Mouse (Mus musculus) MEL (cell line): Measurements from ENCODE around the gene Atf5. TPM values are rescaled to one million over a fixed set of nuclear protein-coding genes. Genes with fewer than 3 reads are reported as not detected.

Experiments
- DNase-seq: peaks from one replicate; pipeline ENCODE4 v3.0.0; 2011; ENCODE audit warnings: low read depth, low spot score
- H3K27ac ChIP-seq: 2 replicates; pipeline ENCODE4 v1.5.1; 2012; ENCODE audit warnings: low read depth, mild to moderate bottlenecking, control low read depth, low read length, moderate library complexity; ENCODE audit not compliant: control insufficient read depth
- H3K27me3 ChIP-seq, 2 experiments: fragments of 150-350 bp in 1 of 2; sonication (generic) in 1 of 2; 2 replicates each; pipeline ENCODE4 v1.6.1; 2012; ENCODE audit warnings: low read length in 2 of 2, mild to moderate bottlenecking in 2 of 2, improper control_type of control experiment in 1 of 2, moderate library complexity in 1 of 2; ENCODE audit not compliant: insufficient read depth in 2 of 2, control insufficient read depth in 1 of 2
- H3K36me3 ChIP-seq, 2 experiments: 2 replicates each; pipeline ENCODE4 v1.6.1; 2012 to 2014; ENCODE audit warnings: low read length in 2 of 2, improper control_type of control experiment in 1 of 2, inconsistent platforms in 1 of 2, mild to moderate bottlenecking in 1 of 2; ENCODE audit not compliant: insufficient read depth in 2 of 2, control insufficient read depth in 1 of 2
- H3K4me1 ChIP-seq, 2 experiments: fragments of 150-350 bp in 1 of 2; sonication (generic) in 1 of 2; 2 replicates each; pipeline ENCODE4 v1.6.1; 2012; ENCODE audit warnings: low read length in 2 of 2, improper control_type of control experiment in 1 of 2, mild to moderate bottlenecking in 1 of 2; ENCODE audit not compliant: insufficient read depth in 2 of 2, control insufficient read depth in 1 of 2
- H3K4me3 ChIP-seq, 2 experiments: fragments of 150-350 bp in 1 of 2; sonication (generic) in 1 of 2; 2 replicates each; pipeline ENCODE4 v1.5.1; 2012; ENCODE audit warnings: low read depth in 2 of 2, low read length in 2 of 2, mild to moderate bottlenecking in 2 of 2, moderate library complexity in 2 of 2, control low read depth in 1 of 2, improper control_type of control experiment in 1 of 2; ENCODE audit not compliant: control insufficient read depth in 1 of 2, insufficient read depth in 1 of 2
- H3K79me2 ChIP-seq: 2 replicates; pipeline ENCODE4 v1.6.1; 2012; ENCODE audit warnings: mild to moderate bottlenecking, low read length, moderate library complexity; ENCODE audit not compliant: control insufficient read depth, poor library complexity, insufficient read depth
- H3K9ac ChIP-seq: 2 replicates; pipeline ENCODE4 v1.6.1; 2012; ENCODE audit warnings: low read depth, mild to moderate bottlenecking, control low read depth, low read length, moderate library complexity; ENCODE audit not compliant: control insufficient read depth, poor library complexity, severe bottlenecking
- H3K9me3 ChIP-seq: fragments of 150-350 bp; sonication (generic); replicated peaks from 2 replicates; pipeline ENCODE4 v1.6.1; 2012; ENCODE audit warnings: mild to moderate bottlenecking, low read length, improper control_type of control experiment, moderate library complexity; ENCODE audit not compliant: insufficient read depth
- CHD1 ChIP-seq: IDR thresholded peaks from 2 replicates; pipeline ENCODE4 v1.6.1; 2012; ENCODE audit warnings: low read depth, mild to moderate bottlenecking, inconsistent platforms, low read length, improper control_type of control experiment
- E2F4 ChIP-seq: IDR thresholded peaks from 2 replicates; pipeline ENCODE4 v1.6.1; 2011; ENCODE audit warnings: low read depth, low read length, improper control_type of control experiment, borderline replicate concordance
- ELF1 ChIP-seq: IDR thresholded peaks from 2 replicates; pipeline ENCODE4 v1.6.1; 2014; ENCODE audit warnings: low read depth, mild to moderate bottlenecking, inconsistent platforms, low read length, improper control_type of control experiment, moderate library complexity
- GABPA ChIP-seq: IDR thresholded peaks from 2 replicates; pipeline ENCODE4 v1.6.1; 2012; ENCODE audit warnings: low read depth, mild to moderate bottlenecking, inconsistent platforms, low read length, improper control_type of control experiment, moderate library complexity
- KAT2A ChIP-seq: conservative IDR thresholded peaks from 2 replicates; pipeline ENCODE4 v1.6.1; 2012; ENCODE audit warnings: low read depth, low read length, improper control_type of control experiment, inconsistent platforms
- MAX ChIP-seq: IDR thresholded peaks from 2 replicates; pipeline ENCODE4 v1.6.1; 2011; ENCODE audit warnings: low read length, improper control_type of control experiment
- MAZ ChIP-seq: IDR thresholded peaks from 2 replicates; pipeline ENCODE4 v1.6.1; 2012; ENCODE audit warnings: low read depth, mild to moderate bottlenecking, inconsistent platforms, low read length, improper control_type of control experiment
- MEF2A ChIP-seq: IDR thresholded peaks from 2 replicates; pipeline ENCODE4 v1.6.1; 2014; ENCODE audit warnings: low read depth, mild to moderate bottlenecking, inconsistent platforms, low read length, improper control_type of control experiment; ENCODE audit not compliant: poor library complexity, insufficient replicate concordance, severe bottlenecking; ENCODE audit errors: extremely low read depth
- MXI1 ChIP-seq: IDR thresholded peaks from 2 replicates; pipeline ENCODE4 v1.6.1; 2011; ENCODE audit warnings: mild to moderate bottlenecking, low read depth, low read length, improper control_type of control experiment
- NRF1 ChIP-seq: IDR thresholded peaks from 2 replicates; pipeline ENCODE4 v1.6.1; 2014; ENCODE audit warnings: low read depth, mild to moderate bottlenecking, inconsistent platforms, low read length, improper control_type of control experiment, moderate library complexity; ENCODE audit not compliant: poor library complexity, insufficient read depth, severe bottlenecking
- POLR2AphosphoS5 ChIP-seq: IDR thresholded peaks from 2 replicates; pipeline ENCODE4 v1.6.1; 2012; ENCODE audit warnings: low read depth, borderline replicate concordance, mild to moderate bottlenecking, inconsistent platforms, low read length, moderate library complexity, mixed read lengths
- RCOR1 ChIP-seq: IDR thresholded peaks from 2 replicates; pipeline ENCODE4 v1.6.1; 2012; ENCODE audit warnings: low read depth, mild to moderate bottlenecking, inconsistent platforms, low read length, improper control_type of control experiment
- TBP ChIP-seq: IDR thresholded peaks from 2 replicates; pipeline ENCODE4 v1.8.0; 2011; ENCODE audit warnings: low read depth, low read length, improper control_type of control experiment
- USF1 ChIP-seq: IDR thresholded peaks from 2 replicates; pipeline ENCODE4 v1.6.1; 2014; ENCODE audit warnings: low read depth, mild to moderate bottlenecking, inconsistent platforms, low read length, improper control_type of control experiment, moderate library complexity
- ZKSCAN1 ChIP-seq: IDR thresholded peaks from 2 replicates; pipeline ENCODE4 v1.6.1; 2012; ENCODE audit warnings: low read depth, mild to moderate bottlenecking, inconsistent platforms, low read length, improper control_type of control experiment, moderate library complexity
- ZMIZ1 ChIP-seq: IDR thresholded peaks from 2 replicates; pipeline ENCODE4 v1.6.1; 2012; ENCODE audit warnings: low read depth, mild to moderate bottlenecking, inconsistent platforms, low read length, improper control_type of control experiment, moderate library complexity
- ZNF384 ChIP-seq: IDR thresholded peaks from 2 replicates; pipeline ENCODE4 v1.6.1; 2012; ENCODE audit warnings: low read depth, mild to moderate bottlenecking, inconsistent platforms, low read length, improper control_type of control experiment
- polyA plus RNA-seq, 2 experiments: library from polyadenylated mRNA; stranded (reverse) in 1 of 2; unstranded in 1 of 2; fragments of >175 nt in 1 of 2; fragments of >200 nt in 1 of 2; gene quantifications; 2 replicates each; pipeline versions ENCODE4 v1.2.1 to v1.2.4; 2012; ENCODE audit warnings: low replicate concordance in 2 of 2, low read depth in 1 of 2; ENCODE audit not compliant: insufficient read length in 2 of 2, insufficient read depth in 1 of 2, missing spikeins in 1 of 2
- total RNA-seq: library from RNA; depleted of rRNA; stranded (reverse); fragments of 300-350 nt; gene quantifications from 2 replicates; pipeline ENCODE4 v1.2.3, GENCODE M21; 2012

Gene Atf5
- total and polyA plus RNA-seq, 3 experiments, result 17.6 to 95.5 TPM; not detected in 1

DNA sequence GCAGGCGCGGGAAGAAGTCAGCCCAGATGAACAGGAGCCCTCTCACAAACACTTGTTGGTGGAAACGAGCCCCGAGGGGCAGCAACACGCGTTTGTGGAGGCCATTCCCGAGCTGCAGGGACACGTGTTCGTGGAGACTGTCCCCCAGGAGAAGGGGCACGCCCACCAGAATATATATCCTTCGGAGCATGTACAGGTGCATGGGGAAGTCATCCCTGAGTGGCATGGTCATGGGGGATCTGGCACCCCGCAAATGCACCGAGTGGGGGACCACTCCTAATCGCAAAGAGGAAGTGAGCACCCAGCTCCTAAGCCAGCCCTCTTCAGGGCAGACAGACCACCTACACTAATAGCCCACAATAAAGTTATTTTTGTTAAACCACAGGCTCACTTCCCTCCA is 24.0 kb upstream of the Atf5 start:
- Histone ChIP-seq H3K9ac (no peak overlapping the region), H3K27ac (no peak overlapping the region), H3K36me3 (no peaks in the 10 kb centered on the region; a peak in 1 of 4 replicates), H3K9me3 (no peaks in the 10 kb centered on the region), H3K4me3 (no peak overlapping the region), H3K79me2 (no peaks in the 10 kb centered on the region), H3K4me1 (no peaks in the 10 kb centered on the region), H3K27me3 (no peaks in the 10 kb centered on the region)
- TF ChIP-seq MXI1 (no peak), RCOR1 (no peak), USF1 (no peak), ZMIZ1 (no peak), ELF1 (no peak), KAT2A (no peak)
- DNase-seq, result no peak

- Histone ChIP-seq H3K9me3 (no peaks in the 10 kb centered on the region), H3K36me3 (no peaks in the 10 kb centered on the region; a peak in 1 of 4 replicates), H3K79me2 (no peaks in the 10 kb centered on the region), H3K4me1 (no peaks in the 10 kb centered on the region), H3K9ac (no peak overlapping the region), H3K27me3 (no peaks in the 10 kb centered on the region), H3K27ac (no peak overlapping the region), H3K4me3 (no peak overlapping the region)
- DNase-seq, result no peak
- TF ChIP-seq MAZ (no peak), MAX (no peak), NRF1 (no peak), E2F4 (no peak), TBP (no peak), CHD1 (no peak), ZNF384 (no peak), POLR2AphosphoS5 (no peak), MEF2A (no peak), GABPA (no peak), ZKSCAN1 (no peak)
- TF ChIP-seq, all 39 proteins: peak for 0
These were observed 23.2 kb upstream of the Atf5 start for GRCm38 (mm10) chr7:44839491-44840191.
